Mouse (Mus musculus) hindbrain, embryonic 11.5 days (tissue): ENCODE results near the gene Dcbld2. TPM values are rescaled to one million over a fixed set of nuclear protein-coding genes. Genes with fewer than 3 reads are reported as not detected.

ENCODE experiments used
- ATAC-seq: fragments of 200-750 bp; cut with Nextera tagmentation; 2 replicates; pipeline ENCODE4 v1.8.0; 2017; ENCODE audit warnings: mild to moderate bottlenecking, moderate TSS enrichment, moderate library complexity; ENCODE audit not compliant: low FRiP score
- DNase-seq: peaks from one replicate; pipeline ENCODE4 v3.0.0-alpha.2; 2015; ENCODE audit warnings: low spot score
- H3K27ac ChIP-seq: fragments of 300-500 bp; sonication (generic); 2 replicates; pipeline ENCODE4 v1.5.1; 2014; ENCODE audit warnings: mild to moderate bottlenecking, low read depth, low read length
- H3K27me3 ChIP-seq: fragments of 300-500 bp; sonication (generic); 2 replicates; pipeline ENCODE4 v1.6.1; 2014; ENCODE audit warnings: mild to moderate bottlenecking, low read length, moderate library complexity, mixed read lengths; ENCODE audit not compliant: control insufficient read depth, insufficient read depth
- H3K36me3 ChIP-seq: fragments of 300-500 bp; sonication (generic); 2 replicates; pipeline ENCODE4 v1.6.1; 2014; ENCODE audit warnings: mild to moderate bottlenecking, low read length, moderate library complexity, mixed read lengths; ENCODE audit not compliant: control insufficient read depth, insufficient read depth
- H3K4me1 ChIP-seq: fragments of 300-500 bp; sonication (generic); replicated peaks from 2 replicates; pipeline ENCODE4 v1.6.1; 2014; ENCODE audit warnings: low read length, mixed read lengths; ENCODE audit not compliant: control insufficient read depth, insufficient read depth
- H3K4me2 ChIP-seq: fragments of 300-500 bp; sonication (generic); replicated peaks from 2 replicates; pipeline ENCODE4 v1.6.1; 2014; ENCODE audit warnings: mild to moderate bottlenecking, low read depth, low read length
- H3K4me3 ChIP-seq: fragments of 300-500 bp; sonication (generic); 2 replicates; pipeline ENCODE4 v1.5.1; 2014; ENCODE audit warnings: low read depth, low read length
- H3K9ac ChIP-seq: fragments of 300-500 bp; sonication (generic); 2 replicates; pipeline ENCODE4 v1.6.1; 2014; ENCODE audit warnings: low read depth, low read length
- H3K9me3 ChIP-seq: fragments of 300-500 bp; sonication (generic); 2 replicates; pipeline ENCODE4 v1.6.1; 2016; ENCODE audit warnings: low read length; ENCODE audit not compliant: control insufficient read depth
- WGBS: fragments of 180-500 bp; shearing (Covaris S2); extraction: QIAGEN DNeasy Blood & Tissue Kit; methylation state at CpG from one replicate; pipeline ENCODE4 v1.1.7; 2014; 5-methylcytosine and 5-hydroxymethylcytosine counted together
- polyA plus RNA-seq: library from polyadenylated mRNA; unstranded; fragments of >200 nt; fragmentation: Nextera tagmentation; extraction: Ambion mirVana; gene quantifications from 2 replicates; pipeline ENCODE4 v1.2.1, GENCODE M21; 2014

Gene Dcbld2
- 14.0 and 16.7 TPM in 2 replicates for polyA plus RNA-seq

DNA sequence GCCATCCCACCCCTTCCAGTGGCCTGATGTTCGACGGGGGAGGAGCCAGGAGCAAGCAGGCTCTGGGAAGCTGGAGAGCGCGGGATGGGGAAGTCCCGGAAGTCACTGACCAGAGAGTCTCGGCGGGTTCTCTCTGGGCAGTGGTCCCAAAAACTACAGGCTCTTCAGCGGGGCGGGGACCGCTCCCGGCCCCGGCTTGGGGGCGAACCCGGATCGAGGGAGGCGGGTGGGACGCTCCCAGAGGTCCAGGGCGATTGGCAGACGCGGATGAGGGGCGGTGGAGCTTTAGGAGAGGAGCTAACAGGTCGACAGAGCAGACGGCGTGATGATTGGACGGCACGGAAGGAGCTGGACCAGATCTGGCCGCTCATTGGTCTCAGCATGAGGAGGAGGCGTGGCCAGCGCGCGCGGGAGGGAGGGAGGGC is at the start of gene Dcbld2:
Gene Dcbld2, plus strand, starts transcription at position 382 of the 425 bp plus-strand sequence.
- WGBS: 0% methylated on average over 24 of the region's 32 CpGs

DNA sequence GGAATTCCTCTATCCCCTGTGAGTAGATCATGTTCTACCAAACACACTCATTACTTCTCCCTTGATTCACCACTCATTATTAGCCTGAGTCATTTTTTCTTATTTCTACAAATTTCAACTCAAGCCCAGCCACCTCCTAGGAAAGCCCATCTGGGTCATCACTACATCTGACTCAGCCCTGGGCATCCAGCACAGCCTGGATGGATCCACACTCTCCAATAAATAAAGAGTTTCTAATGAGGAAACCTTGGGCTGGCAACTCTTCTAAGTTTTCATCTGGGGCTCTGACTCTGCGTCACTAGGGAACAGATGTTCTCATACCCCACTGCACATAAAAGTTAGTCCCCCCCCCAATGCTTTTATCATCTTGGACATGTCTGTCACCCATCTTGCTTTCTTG is 31.1 kb upstream of the Dcbld2 start:
- H3K27ac ChIP-seq: no peak overlapping the region
- H3K4me3 ChIP-seq: no peak overlapping the region
- H3K9ac ChIP-seq: no peak overlapping the region
- no peaks in the 10 kb centered on the region for H3K9me3 ChIP-seq
- DNase-seq (no peak), ATAC-seq (no peak)
- no peaks in the 10 kb centered on the region for H3K4me1 ChIP-seq
- H3K36me3 ChIP-seq: no peaks in the 10 kb centered on the region
- 38% methylated on average over 1 of the region's 1 CpGs for WGBS
- H3K4me2 ChIP-seq: no peak overlapping the region
- no peaks in the 10 kb centered on the region for H3K27me3 ChIP-seq

More for the DNA sequence above, at the start of gene Dcbld2:
- Histone ChIP-seq H3K36me3 (no peaks in the 10 kb centered on the region), H3K4me3 (peak within 1 kb of the TSS; percentile 61), H3K27me3 (no peaks in the 10 kb centered on the region), H3K9me3 (no peaks in the 10 kb centered on the region), H3K4me1 (0 out of 2 replicates have a peak, but pooled peaks cover 2% of the 10 kb centered on the region), H3K4me2 (peak within 1 kb of the TSS; percentile 56), H3K9ac (peak within 1 kb of the TSS; percentile 73), H3K27ac (peak within 1 kb of the TSS; percentile 86)
- DNase-seq (peak; percentile 94), ATAC-seq (peak; percentile 99)

DNA sequence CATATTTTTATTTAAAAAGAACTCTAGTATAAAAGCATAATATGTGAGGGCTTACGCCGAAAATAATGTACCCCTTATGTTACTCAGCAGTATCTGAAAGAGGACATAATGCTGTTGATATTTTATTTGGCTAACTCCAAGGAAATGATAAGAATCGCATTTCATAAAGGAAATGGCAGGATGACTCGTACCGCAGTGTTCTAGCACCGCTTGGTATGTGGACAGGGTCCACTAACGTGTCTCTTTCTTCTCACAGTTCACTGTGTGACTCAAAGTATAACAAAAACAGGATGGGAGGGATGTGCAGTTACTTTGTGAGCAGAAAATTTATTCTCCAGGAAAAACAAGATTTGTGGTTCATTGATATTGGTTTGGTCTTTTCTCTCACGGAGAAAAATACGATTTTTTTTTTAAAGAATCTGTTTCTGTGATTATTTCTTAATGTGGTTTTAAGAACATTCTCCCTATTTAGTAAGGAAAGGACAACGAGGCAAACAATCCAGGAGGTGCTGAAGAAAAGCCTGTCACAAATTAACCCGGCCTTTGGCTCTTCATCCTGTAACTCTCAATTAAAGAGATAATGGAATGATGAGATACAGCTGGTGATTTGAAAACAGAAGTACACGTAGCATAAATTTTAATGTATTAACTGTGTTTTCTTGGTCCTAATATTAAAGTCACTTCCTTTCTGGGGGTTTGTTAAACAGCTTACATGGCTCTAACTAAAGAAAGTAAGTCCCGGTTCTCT is 30.3 kb upstream of the Dcbld2 start:
- Histone ChIP-seq H3K27ac (no peak overlapping the region), H3K4me3 (no peak overlapping the region), H3K36me3 (no peaks in the 10 kb centered on the region), H3K4me2 (no peak overlapping the region), H3K27me3 (no peaks in the 10 kb centered on the region), H3K9ac (no peak overlapping the region), H3K9me3 (no peaks in the 10 kb centered on the region), H3K4me1 (no peaks in the 10 kb centered on the region)
- no peak for DNase-seq
- WGBS: 71% methylated on average over 13 of the region's 13 CpGs
- ATAC-seq: no peak

GRCm38 (mm10) chr16:58386241-58386757 is 21.9 kb upstream of the Dcbld2 start:
- H3K9ac ChIP-seq: no peak overlapping the region
- no peaks in the 10 kb centered on the region for H3K27me3 ChIP-seq
- H3K4me1 ChIP-seq: no peaks in the 10 kb centered on the region
- H3K4me3 ChIP-seq: no peak overlapping the region
- no peaks in the 10 kb centered on the region for H3K36me3 ChIP-seq
- DNase-seq (no peak), ATAC-seq (no peak)
- H3K4me2 ChIP-seq: no peak overlapping the region
- H3K27ac ChIP-seq: no peak overlapping the region
- 89% methylated on average over 4 of the region's 4 CpGs for WGBS
- no peaks in the 10 kb centered on the region for H3K9me3 ChIP-seq

GRCm38 (mm10) chr16:58389143-58389755 is 19.0 kb upstream of the Dcbld2 start:
- Histone ChIP-seq H3K4me3 (no peak overlapping the region), H3K4me2 (no peak overlapping the region), H3K4me1 (no peaks in the 10 kb centered on the region), H3K9ac (no peak overlapping the region), H3K9me3 (no peaks in the 10 kb centered on the region), H3K36me3 (no peaks in the 10 kb centered on the region), H3K27ac (peak overlapping the region; percentile 14; the same call in 1 of the 2 replicates), H3K27me3 (no peaks in the 10 kb centered on the region)
- ATAC-seq (peak; percentile 77), DNase-seq (peak; percentile 62)
- 15% methylated on average over 7 of the region's 7 CpGs for WGBS

DNA sequence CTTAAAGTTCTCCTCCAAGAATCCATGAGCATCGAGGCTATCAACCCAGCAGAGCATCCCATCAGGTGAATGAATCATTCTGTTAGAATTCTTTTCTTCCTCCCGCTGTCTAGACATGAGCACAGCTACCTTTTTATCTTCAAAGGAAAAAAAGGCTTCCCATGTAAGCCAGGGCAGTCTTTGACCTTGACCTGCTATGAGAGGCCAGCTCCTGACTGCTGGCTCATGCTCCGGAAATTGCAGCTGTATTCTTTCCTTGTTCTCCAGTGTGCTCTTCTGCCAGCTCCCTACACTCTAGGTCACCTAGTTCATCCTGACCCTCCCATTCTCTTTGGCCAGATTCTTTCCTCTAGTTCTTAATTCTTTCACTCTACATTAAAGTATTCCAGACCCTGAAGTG is 15.2 kb upstream of the Dcbld2 start:
- Histone ChIP-seq H3K4me1 (no peaks in the 10 kb centered on the region), H3K9ac (no peak overlapping the region), H3K27me3 (no peaks in the 10 kb centered on the region), H3K4me3 (no peak overlapping the region), H3K9me3 (no peaks in the 10 kb centered on the region), H3K36me3 (no peaks in the 10 kb centered on the region), H3K27ac (no peak overlapping the region), H3K4me2 (no peak overlapping the region)
- ATAC-seq: no peak
- WGBS: 84% methylated on average over 3 of the region's 3 CpGs
- no peak for DNase-seq

DNA sequence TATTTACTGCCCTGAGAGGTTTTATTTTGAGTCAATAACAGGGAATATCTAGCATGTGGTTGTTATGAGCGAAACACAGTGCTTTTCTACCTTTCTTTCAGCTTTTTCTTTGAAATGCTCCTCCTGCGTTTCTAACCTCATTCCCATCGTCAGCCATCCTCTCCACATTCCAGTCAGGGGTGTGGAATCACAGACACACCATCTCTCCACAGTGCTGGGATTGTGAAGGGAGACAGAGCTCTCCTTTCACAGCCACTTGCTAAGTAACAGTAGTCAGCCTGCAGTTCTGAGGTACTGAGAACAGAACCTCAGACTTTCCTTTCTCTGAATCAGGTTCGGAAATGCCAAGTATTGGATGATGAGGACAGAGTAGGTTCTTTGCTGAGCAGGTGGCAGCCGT is 14.1 kb upstream of the Dcbld2 start:
- ATAC-seq: no peak
- Histone ChIP-seq H3K4me3 (no peak overlapping the region), H3K27me3 (no peaks in the 10 kb centered on the region), H3K9ac (no peak overlapping the region), H3K4me2 (no peak overlapping the region), H3K9me3 (no peaks in the 10 kb centered on the region), H3K36me3 (no peaks in the 10 kb centered on the region), H3K27ac (no peak overlapping the region), H3K4me1 (no peaks in the 10 kb centered on the region)
- WGBS: 87% methylated on average over 5 of the region's 5 CpGs
- no peak for DNase-seq

- Histone ChIP-seq H3K9ac (no peak overlapping the region), H3K9me3 (no peaks in the 10 kb centered on the region), H3K4me1 (0 out of 2 replicates have a peak, but pooled peaks cover 2% of the 10 kb centered on the region), H3K27me3 (no peaks in the 10 kb centered on the region), H3K4me2 (no peak overlapping the region), H3K36me3 (no peaks in the 10 kb centered on the region), H3K4me3 (no peak overlapping the region), H3K27ac (no peak overlapping the region)
- DNase-seq: no peak
- 89% methylated on average over 3 of the region's 3 CpGs for WGBS
- ATAC-seq: no peak
These were observed 9.6 kb upstream of the Dcbld2 start for GRCm38 (mm10) chr16:58398604-58399003.
